Mouse (Mus musculus) embryonic facial prominence, embryonic 10.5 days (tissue): ENCODE results near the gene Grik3. TPM values are rescaled to one million over a fixed set of nuclear protein-coding genes. Genes with fewer than 3 reads are reported as not detected.
A peak's percentile ranks its signal among the peaks of the same experiment; 100 is the strongest.

Experiments used
- DNase-seq: peaks from one replicate; pipeline ENCODE4 v3.0.0-alpha.2; 2017; ENCODE audit warnings: low spot score
- H3K27ac ChIP-seq: fragments of 300-500 bp; sonication (generic); replicated peaks from 2 replicates; pipeline ENCODE4 v1.5.1; 2016; ENCODE audit warnings: mild to moderate bottlenecking
- H3K27me3 ChIP-seq: fragments of 300-500 bp; sonication (generic); replicated peaks from 2 replicates; pipeline ENCODE4 v1.6.1; 2016; ENCODE audit warnings: low read depth, mild to moderate bottlenecking; ENCODE audit not compliant: poor library complexity, severe bottlenecking
- H3K36me3 ChIP-seq: fragments of 300-500 bp; sonication (generic); replicated peaks from 2 replicates; pipeline ENCODE4 v1.6.1; 2016; ENCODE audit warnings: mild to moderate bottlenecking, moderate library complexity
- H3K4me1 ChIP-seq: fragments of 300-500 bp; sonication (generic); 2 replicates; pipeline ENCODE4 v1.6.1; 2016
- H3K4me3 ChIP-seq: fragments of 300-500 bp; sonication (generic); 2 replicates; pipeline ENCODE4 v1.5.1; 2016; ENCODE audit warnings: mild to moderate bottlenecking, moderate library complexity
- H3K9me3 ChIP-seq: fragments of 300-500 bp; sonication (generic); 2 replicates; pipeline ENCODE4 v1.6.1; 2016; ENCODE audit warnings: mild to moderate bottlenecking
- WGBS: fragments of 180-500 bp; shearing (Covaris S2); methylation state at CpG from one replicate; pipeline ENCODE4 v1.1.7; 2016; 5-methylcytosine and 5-hydroxymethylcytosine counted together
- polyA plus RNA-seq: library from polyadenylated mRNA; unstranded; fragments of >200 nt; fragmentation: Nextera tagmentation; extraction: Ambion mirVana; gene quantifications from 2 replicates; pipeline ENCODE4 v1.2.1, GENCODE M21; 2016

The Grik3 gene
- polyA plus RNA-seq, 1 experiment from 2014 or later: 0.16 TPM

GRCm38 (mm10) chr4:125534449-125534848, 43.9 kb downstream of the Grik3 start:
- peaks cover 67% of the 10 kb centered on the region for H3K27me3 ChIP-seq
- peaks cover 40% of the 10 kb centered on the region for H3K4me1 ChIP-seq
- H3K4me3 ChIP-seq: peak overlapping the region; percentile 5; the same call in 1 of the 2 replicates
- WGBS: 2% methylated on average over 8 of the region's 8 CpGs
- H3K36me3 ChIP-seq: no peaks in the 10 kb centered on the region
- no peaks in the 10 kb centered on the region for H3K9me3 ChIP-seq
- peak overlapping the region; percentile 30; the same call in 1 of the 2 replicates for H3K27ac ChIP-seq
- DNase-seq: peak; percentile 53

- H3K4me1 ChIP-seq: peaks cover 40% of the 10 kb centered on the region
- H3K36me3 ChIP-seq: no peaks in the 10 kb centered on the region
- H3K27me3 ChIP-seq: peaks cover 67% of the 10 kb centered on the region
- no peaks in the 10 kb centered on the region for H3K9me3 ChIP-seq
- peak; percentile 35 for DNase-seq
- H3K27ac ChIP-seq: 0 out of 2 replicates have a peak overlapping the region, but pooled peaks have one; percentile 30
- H3K4me3 ChIP-seq: no peak overlapping the region
- WGBS: 11% methylated on average over 11 of the region's 11 CpGs
Measured at GRCm38 (mm10) chr4:125534991-125535401, 44.5 kb downstream of the Grik3 start.

- no peak for DNase-seq
- no peak overlapping the region for H3K4me3 ChIP-seq
- H3K9me3 ChIP-seq: no peaks in the 10 kb centered on the region
- H3K27ac ChIP-seq: no peak overlapping the region
- peaks cover 40% of the 10 kb centered on the region for H3K4me1 ChIP-seq
- H3K27me3 ChIP-seq: peaks cover 66% of the 10 kb centered on the region
- 11% methylated on average over 7 of the region's 7 CpGs for WGBS
- no peaks in the 10 kb centered on the region for H3K36me3 ChIP-seq
Measured at GRCm38 (mm10) chr4:125535465-125535864, 45.0 kb downstream of the Grik3 start.

GRCm38 (mm10) chr4:125535977-125536376, 45.5 kb downstream of the Grik3 start:
- WGBS: 36% methylated on average over 4 of the region's 4 CpGs
- Histone ChIP-seq H3K36me3 (no peaks in the 10 kb centered on the region), H3K27ac (no peak overlapping the region), H3K9me3 (no peaks in the 10 kb centered on the region), H3K4me3 (no peak overlapping the region), H3K27me3 (peaks cover 64% of the 10 kb centered on the region), H3K4me1 (peaks cover 40% of the 10 kb centered on the region)
- DNase-seq: no peak

GRCm38 (mm10) chr4:125538301-125538965, 47.9 kb downstream of the Grik3 start:
- DNase-seq: no peak
- Histone ChIP-seq H3K4me1 (peaks cover 34% of the 10 kb centered on the region), H3K36me3 (no peaks in the 10 kb centered on the region), H3K9me3 (no peaks in the 10 kb centered on the region), H3K4me3 (no peak overlapping the region), H3K27me3 (peaks cover 50% of the 10 kb centered on the region), H3K27ac (no peak overlapping the region)
- WGBS: 28% methylated on average over 3 of the region's 3 CpGs

GRCm38 (mm10) chr4:125539617-125540016, 49.1 kb downstream of the Grik3 start:
- H3K27me3 ChIP-seq: peaks cover 39% of the 10 kb centered on the region
- DNase-seq: no peak
- H3K4me3 ChIP-seq: no peak overlapping the region
- H3K27ac ChIP-seq: no peak overlapping the region
- H3K36me3 ChIP-seq: no peaks in the 10 kb centered on the region
- WGBS: 88% methylated on average over 9 of the region's 9 CpGs
- H3K4me1 ChIP-seq: peaks cover 22% of the 10 kb centered on the region
- no peaks in the 10 kb centered on the region for H3K9me3 ChIP-seq

GRCm38 (mm10) chr4:125543171-125543570, 52.7 kb downstream of the Grik3 start:
- H3K9me3 ChIP-seq: no peaks in the 10 kb centered on the region
- no peak overlapping the region for H3K4me3 ChIP-seq
- no peaks in the 10 kb centered on the region for H3K36me3 ChIP-seq
- peaks cover 12% of the 10 kb centered on the region for H3K4me1 ChIP-seq
- 90% methylated on average over 5 of the region's 5 CpGs for WGBS
- DNase-seq: no peak
- H3K27ac ChIP-seq: no peak overlapping the region
- peaks cover 28% of the 10 kb centered on the region for H3K27me3 ChIP-seq

- Histone ChIP-seq H3K4me1 (peaks cover 6% of the 10 kb centered on the region), H3K36me3 (no peaks in the 10 kb centered on the region), H3K4me3 (no peak overlapping the region), H3K27ac (no peak overlapping the region), H3K27me3 (peaks cover 21% of the 10 kb centered on the region), H3K9me3 (no peaks in the 10 kb centered on the region)
- peak; percentile 28 for DNase-seq
- 40% methylated on average over 18 of the region's 18 CpGs for WGBS
Measured at GRCm38 (mm10) chr4:125544947-125545767, 54.7 kb downstream of the Grik3 start.

GRCm38 (mm10) chr4:125545768-125546220, 55.3 kb downstream of the Grik3 start:
- peaks cover 21% of the 10 kb centered on the region for H3K27me3 ChIP-seq

GRCm38 (mm10) chr4:125548190-125548589, 57.7 kb downstream of the Grik3 start:
- Histone ChIP-seq H3K4me3 (no peak overlapping the region), H3K9me3 (0 out of 2 replicates have a peak, but pooled peaks cover 3% of the 10 kb centered on the region), H3K4me1 (peaks cover 6% of the 10 kb centered on the region), H3K36me3 (no peaks in the 10 kb centered on the region), H3K27me3 (peaks cover 21% of the 10 kb centered on the region), H3K27ac (no peak overlapping the region)
- 55% methylated on average over 5 of the region's 5 CpGs for WGBS
- DNase-seq: no peak

More at GRCm38 (mm10) chr4:125545768-125546220, 55.3 kb downstream of the Grik3 start:
- Histone ChIP-seq H3K4me3 (no peak overlapping the region), H3K36me3 (no peaks in the 10 kb centered on the region), H3K4me1 (peaks cover 6% of the 10 kb centered on the region), H3K27ac (no peak overlapping the region), H3K9me3 (no peaks in the 10 kb centered on the region)
- 57% methylated on average over 7 of the region's 7 CpGs for WGBS
- no peak for DNase-seq

- Histone ChIP-seq H3K36me3 (no peaks in the 10 kb centered on the region), H3K27ac (no peak overlapping the region), H3K27me3 (peaks cover 4% of the 10 kb centered on the region; the same call in 1 of the 2 replicates), H3K9me3 (0 out of 2 replicates have a peak, but pooled peaks cover 3% of the 10 kb centered on the region), H3K4me3 (no peak overlapping the region), H3K4me1 (no peaks in the 10 kb centered on the region)
- DNase-seq: no peak
- 90% methylated on average over 9 of the region's 9 CpGs for WGBS
Measured at GRCm38 (mm10) chr4:125553754-125554153, 63.3 kb downstream of the Grik3 start.

GRCm38 (mm10) chr4:125556405-125557308, 66.2 kb downstream of the Grik3 start:
- 0 out of 2 replicates have a peak, but pooled peaks cover 3% of the 10 kb centered on the region for H3K9me3 ChIP-seq
- no peaks in the 10 kb centered on the region for H3K27me3 ChIP-seq
- WGBS: 81% methylated on average over 14 of the region's 14 CpGs
- DNase-seq: no peak
- no peak overlapping the region for H3K27ac ChIP-seq
- H3K4me3 ChIP-seq: no peak overlapping the region
- H3K36me3 ChIP-seq: no peaks in the 10 kb centered on the region
- H3K4me1 ChIP-seq: peaks cover 14% of the 10 kb centered on the region; the same call in 1 of the 2 replicates
